Mouse (Mus musculus): ENCODE measurements around the gene Hoxb5. TPM values are rescaled to one million over a fixed set of nuclear protein-coding genes. Genes with fewer than 3 reads are reported as not detected.

Gene Hoxb5
- polyA plus RNA-seq, 1 experiment from 2014 or later = 46.1 TPM

GRCm38 (mm10) chr11:96342576-96342930, 39.4 kb downstream of the Hoxb5 start:
- Histone ChIP-seq H3K4me2 (peak overlapping the region; percentile 80), H3K9me3 (no peaks in the 10 kb centered on the region), H3K4me1 (peaks cover 45% of the 10 kb centered on the region), H3K36me3 (no peaks in the 10 kb centered on the region), H3K27ac (peak overlapping the region; percentile 99), H3K27me3 (peaks cover 71% of the 10 kb centered on the region), H3K9ac (peak overlapping the region; percentile 70), H3K4me3 (peak overlapping the region; percentile 48)
- no peak for ATAC-seq (ENCODE audit: borderline replicate concordance, extremely low read depth, low FRiP score, low TSS enrichment)
- 11% methylated on average over 4 of the region's 4 CpGs for WGBS

- Histone ChIP-seq H3K9me3 (no peaks in the 10 kb centered on the region), H3K27ac (peak overlapping the region; percentile 99), H3K36me3 (no peaks in the 10 kb centered on the region), H3K9ac (peak overlapping the region; percentile 70), H3K27me3 (peaks cover 70% of the 10 kb centered on the region), H3K4me2 (peak overlapping the region; percentile 80), H3K4me1 (peaks cover 44% of the 10 kb centered on the region), H3K4me3 (peak overlapping the region; percentile 18)
- 20% methylated on average over 2 of the region's 2 CpGs for WGBS
- ATAC-seq (ENCODE audit: borderline replicate concordance, extremely low read depth, low FRiP score, low TSS enrichment) = no peak
Measured at GRCm38 (mm10) chr11:96343206-96343745, 40.1 kb downstream of the Hoxb5 start.

GRCm38 (mm10) chr11:96344061-96344877, 41.1 kb downstream of the Hoxb5 start:
- H3K27ac ChIP-seq = peak overlapping the region; percentile 99
- no peaks in the 10 kb centered on the region for H3K36me3 ChIP-seq
- ATAC-seq (ENCODE audit: borderline replicate concordance, extremely low read depth, low FRiP score, low TSS enrichment) = no peak
- peak overlapping the region; percentile 70 for H3K9ac ChIP-seq
- no peaks in the 10 kb centered on the region for H3K9me3 ChIP-seq
- H3K4me3 ChIP-seq = peak overlapping the region; percentile 34
- H3K4me2 ChIP-seq = peak overlapping the region; percentile 80
- H3K27me3 ChIP-seq = peaks cover 65% of the 10 kb centered on the region
- 12% methylated on average over 37 of the region's 40 CpGs for WGBS
- H3K4me1 ChIP-seq = peaks cover 41% of the 10 kb centered on the region

GRCm38 (mm10) chr11:96344878-96345159, 41.7 kb downstream of the Hoxb5 start:
- peak overlapping the region; percentile 80 for H3K4me2 ChIP-seq
- ATAC-seq (ENCODE audit: borderline replicate concordance, extremely low read depth, low FRiP score, low TSS enrichment) = no peak
- H3K9me3 ChIP-seq = no peaks in the 10 kb centered on the region
- peak overlapping the region; percentile 70 for H3K9ac ChIP-seq
- H3K4me3 ChIP-seq = peak overlapping the region; percentile 34
- H3K27ac ChIP-seq = peak overlapping the region; percentile 99
- WGBS = 24% methylated on average over 6 of the region's 6 CpGs
- no peaks in the 10 kb centered on the region for H3K36me3 ChIP-seq
- peaks cover 65% of the 10 kb centered on the region for H3K27me3 ChIP-seq
- H3K4me1 ChIP-seq = peaks cover 43% of the 10 kb centered on the region

GRCm38 (mm10) chr11:96345220-96345892, 42.2 kb downstream of the Hoxb5 start:
- Histone ChIP-seq H3K9ac (peak overlapping the region; percentile 70), H3K27ac (peak overlapping the region; percentile 99), H3K4me3 (peak overlapping the region; percentile 34), H3K9me3 (no peaks in the 10 kb centered on the region), H3K4me1 (peaks cover 47% of the 10 kb centered on the region), H3K27me3 (peaks cover 65% of the 10 kb centered on the region), H3K4me2 (peak overlapping the region; percentile 80), H3K36me3 (no peaks in the 10 kb centered on the region)
- 2% methylated on average over 33 of the region's 56 CpGs for WGBS
- ATAC-seq (ENCODE audit: borderline replicate concordance, extremely low read depth, low FRiP score, low TSS enrichment) = no peak

GRCm38 (mm10) chr11:96345893-96346806, 43.0 kb downstream of the Hoxb5 start:
- Histone ChIP-seq H3K4me2 (peak overlapping the region; percentile 80), H3K27me3 (peaks cover 72% of the 10 kb centered on the region), H3K9me3 (no peaks in the 10 kb centered on the region), H3K4me3 (peak overlapping the region; percentile 34), H3K36me3 (no peaks in the 10 kb centered on the region), H3K4me1 (peaks cover 54% of the 10 kb centered on the region), H3K27ac (peak overlapping the region; percentile 99), H3K9ac (peak overlapping the region; percentile 70)
- 4% methylated on average over 44 of the region's 45 CpGs for WGBS
- ATAC-seq (ENCODE audit: borderline replicate concordance, extremely low read depth, low FRiP score, low TSS enrichment) = peak; percentile 4; the same call in 1 of the 2 replicates

GRCm38 (mm10) chr11:96346916-96347520, 43.9 kb downstream of the Hoxb5 start:
- H3K27me3 ChIP-seq = peaks cover 70% of the 10 kb centered on the region

GRCm38 (mm10) chr11:96347717-96348116, 44.6 kb downstream of the Hoxb5 start:
- no peak for ATAC-seq (ENCODE audit: borderline replicate concordance, extremely low read depth, low FRiP score, low TSS enrichment)
- Histone ChIP-seq H3K4me3 (no peak overlapping the region), H3K9ac (no peak overlapping the region), H3K27me3 (peaks cover 68% of the 10 kb centered on the region), H3K36me3 (no peaks in the 10 kb centered on the region), H3K9me3 (no peaks in the 10 kb centered on the region), H3K27ac (peak overlapping the region; percentile 97), H3K4me2 (peak overlapping the region; percentile 40; the same call in 1 of the 2 replicates), H3K4me1 (peaks cover 57% of the 10 kb centered on the region)
- 20% methylated on average over 4 of the region's 4 CpGs for WGBS

More at GRCm38 (mm10) chr11:96346916-96347520, 43.9 kb downstream of the Hoxb5 start:
- H3K4me2 ChIP-seq = peak overlapping the region; percentile 80
- no peak overlapping the region for H3K4me3 ChIP-seq
- peaks cover 57% of the 10 kb centered on the region for H3K4me1 ChIP-seq
- 0 out of 2 replicates have a peak overlapping the region, but pooled peaks have one; percentile 70 for H3K9ac ChIP-seq
- peak overlapping the region; percentile 99 for H3K27ac ChIP-seq
- H3K36me3 ChIP-seq = no peaks in the 10 kb centered on the region
- WGBS = 40% methylated on average over 5 of the region's 5 CpGs
- H3K9me3 ChIP-seq = no peaks in the 10 kb centered on the region
- ATAC-seq (ENCODE audit: borderline replicate concordance, extremely low read depth, low FRiP score, low TSS enrichment) = no peak

GRCm38 (mm10) chr11:96348141-96348928, 45.2 kb downstream of the Hoxb5 start:
- Histone ChIP-seq H3K4me2 (peak overlapping the region; percentile 40), H3K9ac (no peak overlapping the region; the same call in 1 of the 2 replicates), H3K4me1 (peaks cover 57% of the 10 kb centered on the region), H3K36me3 (no peaks in the 10 kb centered on the region), H3K27ac (peak overlapping the region; percentile 97), H3K4me3 (no peak overlapping the region), H3K27me3 (peaks cover 62% of the 10 kb centered on the region), H3K9me3 (no peaks in the 10 kb centered on the region)
- no peak for ATAC-seq (ENCODE audit: borderline replicate concordance, extremely low read depth, low FRiP score, low TSS enrichment)
- 16% methylated on average over 21 of the region's 21 CpGs for WGBS

- peak overlapping the region; percentile 65 for H3K4me2 ChIP-seq
- 39% methylated on average over 3 of the region's 3 CpGs for whole genome bisulfite sequencing
- no peaks in the 10 kb centered on the region for H3K36me3 ChIP-seq
- peaks cover 55% of the 10 kb centered on the region for H3K4me1 ChIP-seq
- H3K4me3 ChIP-seq = no peak overlapping the region
- no peaks in the 10 kb centered on the region for H3K9me3 ChIP-seq
- peaks cover 58% of the 10 kb centered on the region for H3K27me3 ChIP-seq
- no peak for ATAC-seq (ENCODE audit: borderline replicate concordance, extremely low read depth, low FRiP score, low TSS enrichment)
- H3K9ac ChIP-seq = peak overlapping the region; percentile 4; the same call in 1 of the 2 replicates
- peak overlapping the region; percentile 97 for H3K27ac ChIP-seq
Measured at GRCm38 (mm10) chr11:96348988-96349387, 45.9 kb downstream of the Hoxb5 start.

All from lung, embryonic 15.5 days (tissue).